Mouse (Mus musculus) thymus, adult 2 months (tissue): ENCODE data around the gene Calm1.

ENCODE experiments used
- CTCF ChIP-seq: fragments of 200-500 bp; IDR thresholded peaks from 2 replicates; pipeline ENCODE4 v1.5.1; 2012; ENCODE audit warnings: mild to moderate bottlenecking, control low read depth, low read length, moderate library complexity, borderline replicate concordance; ENCODE audit not compliant: control insufficient read depth, poor library complexity, insufficient read depth; ENCODE audit errors: extremely low read depth
- POLR2A ChIP-seq: fragments of 200-500 bp; IDR thresholded peaks from 2 replicates; pipeline ENCODE4 v1.6.1; 2012; ENCODE audit warnings: mild to moderate bottlenecking, low read length, control low read depth, moderate library complexity; ENCODE audit not compliant: control insufficient read depth, poor library complexity, insufficient read depth; ENCODE audit errors: extremely low read depth

DNA sequence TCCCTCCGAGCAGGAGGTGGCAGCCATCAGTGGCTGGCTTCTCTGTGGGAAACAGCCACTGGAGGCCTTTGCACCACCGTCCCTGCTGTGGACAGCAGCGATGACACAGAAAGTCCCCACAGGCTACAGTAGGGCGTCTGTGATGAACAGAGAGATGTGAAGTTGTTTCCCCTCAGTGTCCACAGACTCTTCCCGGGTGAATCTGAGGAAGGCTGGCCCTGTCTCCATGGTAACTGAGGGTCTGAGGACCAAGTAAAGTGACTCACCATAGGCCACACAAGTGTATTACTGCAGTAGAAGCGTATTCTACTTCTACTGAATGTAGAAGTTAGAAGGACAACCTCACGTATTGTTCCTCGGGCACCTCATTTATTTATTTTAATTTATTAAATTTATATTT is 27.4 kb downstream of the Calm1 start:
- no peak for TF ChIP-seq CTCF
- no peak for TF ChIP-seq POLR2A
